Mouse (Mus musculus) megakaryocyte, embryonic 14.5 days (primary cell): ENCODE data around the gene Myt1l. TPM values are rescaled to one million over a fixed set of nuclear protein-coding genes. Genes with fewer than 3 reads are reported as not detected.

ENCODE experiments used
- H3K27me3 ChIP-seq: replicated peaks from 2 replicates; pipeline ENCODE3; 2012; ENCODE audit warnings: inconsistent platforms
- H3K36me3 ChIP-seq: replicated peaks from 2 replicates; pipeline ENCODE3; 2012; ENCODE audit warnings: low read length, inconsistent platforms, mixed read lengths
- H3K4me1 ChIP-seq: 2 replicates; pipeline ENCODE4 v1.6.1; 2012; ENCODE audit warnings: inconsistent platforms
- H3K4me3 ChIP-seq: replicated peaks from 2 replicates; pipeline ENCODE3; 2012; ENCODE audit warnings: moderate library complexity, mild to moderate bottlenecking, inconsistent platforms
- H3K9me3 ChIP-seq: 2 replicates; pipeline ENCODE4 v1.6.1; 2012; ENCODE audit warnings: inconsistent platforms
- FLI1 ChIP-seq: IDR thresholded peaks from 2 replicates; pipeline ENCODE4 v1.6.1; 2012; ENCODE audit warnings: low read length, inconsistent platforms, mixed read lengths
- GATA1 ChIP-seq: IDR thresholded peaks from 3 replicates; pipeline ENCODE4 v1.6.1; 2012; ENCODE audit warnings: mixed read lengths, low read length, inconsistent platforms, borderline replicate concordance
- polyA plus RNA-seq: library from polyadenylated mRNA; stranded (reverse); fragments of >175 nt; gene quantifications from 2 replicates; pipeline ENCODE4 v1.2.3, GENCODE M21; 2012; ENCODE audit warnings: low replicate concordance; ENCODE audit not compliant: insufficient read depth

Myt1l gene
- polyA plus RNA-seq, 1 experiment: 0.23 TPM

DNA sequence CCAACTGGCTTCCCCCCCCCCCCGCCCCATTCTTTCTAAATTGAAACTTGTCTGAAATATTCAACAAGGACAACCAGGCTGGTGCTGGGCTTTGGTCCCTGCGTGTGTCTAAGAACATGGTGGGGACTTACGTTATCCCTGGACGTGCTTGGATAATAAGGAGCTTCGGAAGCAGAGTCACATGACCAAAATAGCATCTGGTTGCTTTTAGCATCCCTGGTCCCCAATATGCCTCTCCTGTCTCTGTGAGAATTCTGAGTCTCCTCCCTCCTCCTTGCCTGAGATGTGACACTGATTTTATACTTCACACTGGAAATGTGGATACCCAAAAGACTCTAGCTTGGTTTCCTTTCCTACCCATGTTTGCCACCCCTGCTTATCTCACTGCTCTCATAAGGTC is 31.6 kb downstream of the Myt1l start:
- no peaks in the 10 kb centered on the region for H3K4me1 ChIP-seq
- H3K9me3 ChIP-seq: peaks cover 7% of the 10 kb centered on the region; the same call in 1 of the 2 replicates
- no peak for TF ChIP-seq FLI1
- TF ChIP-seq GATA1: no peak
- H3K4me3 ChIP-seq: no peak overlapping the region
- H3K36me3 ChIP-seq: no peaks in the 10 kb centered on the region
- no peaks in the 10 kb centered on the region for H3K27me3 ChIP-seq

DNA sequence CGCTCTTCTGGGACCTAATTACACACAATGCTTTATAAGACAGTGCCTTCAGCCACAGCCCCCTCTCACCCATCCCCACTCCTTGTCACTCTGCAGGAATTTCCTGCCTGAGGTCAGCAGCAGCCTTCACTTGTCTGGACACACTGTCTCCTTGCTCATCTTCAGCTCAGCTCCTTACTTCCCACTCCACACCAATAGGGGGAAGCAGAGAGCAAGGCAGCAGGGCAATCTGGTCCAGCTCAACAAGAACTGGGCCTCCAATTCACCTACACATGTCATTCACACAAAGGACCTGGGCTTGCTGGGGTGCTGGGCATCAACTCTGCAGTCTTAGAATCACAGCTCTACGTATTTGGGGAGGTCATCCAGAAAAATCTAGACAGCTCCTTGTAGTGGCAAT is 33.0 kb downstream of the Myt1l start:
- no peaks in the 10 kb centered on the region for H3K4me1 ChIP-seq
- H3K27me3 ChIP-seq: no peaks in the 10 kb centered on the region
- H3K4me3 ChIP-seq: no peak overlapping the region
- H3K36me3 ChIP-seq: no peaks in the 10 kb centered on the region
- peaks cover 7% of the 10 kb centered on the region; the same call in 1 of the 2 replicates for H3K9me3 ChIP-seq
- no peak for TF ChIP-seq FLI1
- no peak for TF ChIP-seq GATA1

DNA sequence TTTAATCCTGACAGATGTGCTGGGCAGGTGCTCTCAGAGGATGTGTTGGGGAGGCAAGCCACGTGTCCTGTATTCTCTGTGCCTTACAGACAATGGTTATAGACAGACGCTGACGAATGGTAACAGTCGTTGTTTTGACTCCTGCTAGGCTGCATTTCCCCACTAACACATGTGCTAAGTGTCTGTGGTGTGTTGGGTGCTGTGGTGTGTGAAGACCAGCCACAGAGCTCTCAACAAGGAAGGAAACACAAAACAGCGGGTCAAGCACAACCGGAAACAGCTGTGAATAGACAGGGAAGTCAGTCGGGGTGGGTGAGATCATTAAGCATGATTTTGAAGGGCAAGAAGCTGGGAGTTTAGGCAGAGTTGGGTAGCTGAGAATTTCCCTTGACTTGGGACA is 41.1 kb downstream of the Myt1l start:
- no peaks in the 10 kb centered on the region for H3K36me3 ChIP-seq
- peaks cover 3% of the 10 kb centered on the region; the same call in 1 of the 2 replicates for H3K4me1 ChIP-seq
- H3K27me3 ChIP-seq: no peaks in the 10 kb centered on the region
- H3K9me3 ChIP-seq: peaks cover 21% of the 10 kb centered on the region
- TF ChIP-seq GATA1: no peak
- no peak for TF ChIP-seq FLI1
- H3K4me3 ChIP-seq: no peak overlapping the region

DNA sequence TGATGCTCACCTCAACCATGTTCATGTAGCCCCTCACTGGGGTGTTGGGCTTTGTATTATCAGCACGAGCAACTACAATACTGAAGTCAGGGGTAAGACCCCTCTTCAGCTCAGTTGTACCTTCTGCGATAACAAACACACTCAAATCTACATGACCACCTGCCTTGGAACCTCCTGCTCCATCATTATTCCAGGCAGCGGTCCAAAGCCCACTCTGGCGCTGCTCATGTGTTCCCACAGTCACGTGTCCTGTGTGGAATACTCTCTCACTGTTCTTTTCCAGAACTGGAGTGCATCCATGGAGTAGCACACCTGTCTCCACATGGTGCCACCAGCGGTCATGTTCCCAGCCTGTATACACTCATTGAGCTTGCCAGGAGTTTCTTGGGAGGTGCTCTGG is 42.2 kb downstream of the Myt1l start:
- Histone ChIP-seq H3K9me3 (peaks cover 29% of the 10 kb centered on the region), H3K4me3 (no peak overlapping the region), H3K4me1 (peaks cover 3% of the 10 kb centered on the region; the same call in 1 of the 2 replicates), H3K27me3 (no peaks in the 10 kb centered on the region), H3K36me3 (no peaks in the 10 kb centered on the region)
- no peak for TF ChIP-seq FLI1

DNA sequence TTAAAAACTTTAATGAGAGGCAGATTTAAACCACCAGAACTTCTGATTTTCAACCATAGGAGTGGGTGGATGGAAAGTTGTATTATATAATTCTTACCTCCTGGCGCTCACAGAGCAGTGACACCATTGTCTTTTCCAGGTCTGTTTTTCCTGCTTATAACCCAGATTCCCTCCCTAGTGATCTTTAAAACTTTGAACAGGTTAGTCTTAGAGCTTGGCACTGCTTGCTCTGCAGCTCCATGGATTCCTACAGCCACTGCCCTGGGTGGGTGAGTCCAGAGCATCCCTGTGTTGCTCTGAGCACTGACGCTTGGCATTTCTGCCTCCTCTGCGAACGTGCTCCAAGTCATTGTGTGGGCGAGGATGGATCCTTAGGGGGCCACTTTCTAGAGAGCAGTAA is 43.4 kb downstream of the Myt1l start:
- TF ChIP-seq GATA1 (no peak), FLI1 (no peak)
- Histone ChIP-seq H3K36me3 (no peaks in the 10 kb centered on the region), H3K27me3 (no peaks in the 10 kb centered on the region), H3K9me3 (peaks cover 29% of the 10 kb centered on the region), H3K4me3 (no peak overlapping the region), H3K4me1 (peaks cover 3% of the 10 kb centered on the region; the same call in 1 of the 2 replicates)

DNA sequence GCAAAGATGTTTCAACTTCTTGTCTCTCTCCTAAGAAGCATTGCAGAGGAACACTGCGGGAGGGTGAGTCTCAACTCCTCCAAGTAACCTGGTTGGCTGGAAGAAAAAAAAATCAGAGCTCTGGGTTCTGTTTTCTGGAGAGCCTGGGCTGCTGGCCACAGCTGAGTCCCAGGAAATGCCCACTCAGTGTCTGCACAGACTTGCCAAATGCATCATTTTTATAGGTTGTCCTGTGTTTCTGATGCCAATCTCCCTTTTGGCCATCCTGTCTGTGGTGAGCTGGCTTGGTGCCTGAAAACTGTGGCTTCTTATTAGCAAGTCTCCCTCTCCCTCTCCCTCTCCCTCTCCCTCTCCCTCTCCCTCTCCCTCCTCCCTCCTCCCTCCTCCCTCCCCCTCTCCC is 65.6 kb downstream of the Myt1l start:
- Histone ChIP-seq H3K27me3 (no peaks in the 10 kb centered on the region), H3K9me3 (peaks cover 7% of the 10 kb centered on the region; the same call in 1 of the 2 replicates), H3K4me3 (no peak overlapping the region), H3K36me3 (no peaks in the 10 kb centered on the region), H3K4me1 (no peaks in the 10 kb centered on the region)
- TF ChIP-seq GATA1: no peak
- TF ChIP-seq FLI1: no peak

DNA sequence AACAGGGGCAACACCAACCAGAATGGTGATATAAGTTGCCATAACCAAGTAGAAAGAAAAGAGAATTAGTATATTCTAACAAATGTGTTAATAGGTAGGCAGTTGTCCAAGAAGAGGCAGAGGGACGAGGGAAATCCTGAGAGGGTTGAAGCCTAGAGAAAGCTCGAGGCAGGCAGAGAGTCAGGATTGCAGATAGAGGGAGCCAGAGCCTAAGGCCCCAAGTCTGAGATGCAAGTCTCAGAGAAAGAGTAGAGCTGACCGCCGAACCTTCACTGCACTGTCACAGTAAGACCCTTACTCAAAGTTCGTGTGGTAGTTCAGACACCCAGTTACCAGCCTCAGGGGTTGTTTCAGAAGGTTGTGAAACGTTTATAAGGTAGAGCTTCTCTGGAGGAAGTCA is 71.7 kb downstream of the Myt1l start:
- TF ChIP-seq FLI1 (no peak), GATA1 (no peak)
- Histone ChIP-seq H3K4me3 (no peak overlapping the region), H3K9me3 (peaks cover 27% of the 10 kb centered on the region), H3K27me3 (no peaks in the 10 kb centered on the region), H3K36me3 (no peaks in the 10 kb centered on the region), H3K4me1 (no peaks in the 10 kb centered on the region)

DNA sequence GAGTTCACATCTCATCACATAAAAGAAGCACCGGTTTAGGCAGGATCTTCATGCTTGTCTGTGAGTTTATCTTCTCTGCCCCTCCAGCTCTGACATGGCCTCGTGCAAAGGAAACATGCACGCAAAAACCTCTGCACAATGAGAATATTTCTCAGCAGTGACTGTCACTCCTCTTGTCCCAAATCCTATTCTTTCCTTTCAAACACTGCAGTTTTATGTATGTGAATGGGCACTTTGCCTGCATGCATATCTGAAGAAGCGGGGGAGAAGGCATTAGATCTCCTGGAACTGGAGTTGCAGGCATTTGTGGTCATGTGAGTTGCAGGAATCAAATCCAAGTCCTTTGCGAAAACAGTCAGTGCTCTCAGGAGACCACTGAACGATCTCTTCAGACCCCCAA is 73.0 kb downstream of the Myt1l start:
- H3K4me1 ChIP-seq: no peaks in the 10 kb centered on the region
- TF ChIP-seq FLI1 (no peak), GATA1 (no peak)
- no peak overlapping the region for H3K4me3 ChIP-seq
- no peaks in the 10 kb centered on the region for H3K27me3 ChIP-seq
- peaks cover 31% of the 10 kb centered on the region for H3K9me3 ChIP-seq
- H3K36me3 ChIP-seq: no peaks in the 10 kb centered on the region

DNA sequence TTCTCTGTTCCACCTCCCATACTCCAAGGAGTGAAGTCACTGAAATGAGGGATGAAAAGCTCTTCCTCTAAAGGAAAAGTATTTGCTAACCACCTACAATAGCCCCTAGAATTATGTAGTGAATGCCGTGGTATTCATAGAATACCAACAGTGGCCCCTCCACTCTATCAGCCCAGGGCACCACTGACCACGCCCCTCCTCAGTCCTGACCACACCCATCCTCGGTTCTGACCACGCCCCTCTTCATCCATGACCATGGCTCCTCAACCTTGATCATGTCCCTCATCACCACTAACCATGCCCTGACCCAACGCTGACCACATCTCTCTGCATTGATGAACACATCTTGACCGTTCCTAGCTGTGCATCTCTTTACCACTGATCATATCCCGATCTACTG is 76.5 kb downstream of the Myt1l start:
- TF ChIP-seq FLI1: no peak
- TF ChIP-seq GATA1: no peak
- Histone ChIP-seq H3K36me3 (no peaks in the 10 kb centered on the region), H3K4me1 (no peaks in the 10 kb centered on the region), H3K9me3 (peaks cover 33% of the 10 kb centered on the region), H3K27me3 (no peaks in the 10 kb centered on the region), H3K4me3 (peak overlapping the region; percentile 34)

DNA sequence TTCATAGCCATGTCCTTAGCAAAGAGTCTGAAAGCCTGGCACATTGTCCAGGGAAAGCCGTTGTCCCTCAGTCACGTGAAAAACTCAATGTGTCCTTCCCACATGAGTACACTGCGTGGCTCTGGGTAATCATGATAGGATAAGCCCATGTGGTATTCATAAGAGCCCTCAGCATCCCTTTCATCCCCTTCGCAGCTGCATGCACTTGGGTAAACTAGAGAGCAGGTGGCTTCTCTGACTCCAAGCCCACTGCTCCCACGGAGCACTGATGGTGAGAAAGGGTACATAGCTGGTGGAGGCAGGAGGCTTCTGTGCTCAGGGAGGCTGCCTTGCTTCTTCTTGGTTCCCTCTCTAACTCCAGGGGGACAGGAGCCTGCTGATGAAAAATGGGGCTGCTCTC is 76.9 kb downstream of the Myt1l start:
- H3K27me3 ChIP-seq: no peaks in the 10 kb centered on the region

DNA sequence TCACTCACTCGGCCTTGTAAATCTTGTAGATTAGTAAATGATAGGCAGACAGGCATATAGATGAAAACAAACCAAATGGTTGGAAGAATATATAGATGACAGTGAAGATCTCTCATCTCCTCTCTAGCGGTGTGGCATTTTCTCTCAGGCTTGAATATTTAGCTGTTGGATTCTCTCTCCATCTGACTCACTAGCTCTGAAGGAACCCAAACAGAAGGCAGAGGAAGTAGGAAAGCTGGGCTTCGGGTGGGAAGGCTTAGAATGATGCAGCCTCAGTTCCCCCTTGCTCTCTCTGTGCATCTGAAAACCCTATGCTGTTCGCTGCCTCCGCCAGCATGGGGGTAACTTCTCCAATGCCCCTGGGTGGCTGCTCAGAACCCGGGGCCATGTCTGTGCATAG is 78.0 kb downstream of the Myt1l start:
- H3K4me3 ChIP-seq: no peak overlapping the region
- H3K36me3 ChIP-seq: no peaks in the 10 kb centered on the region
- H3K27me3 ChIP-seq: no peaks in the 10 kb centered on the region
- H3K9me3 ChIP-seq: peaks cover 39% of the 10 kb centered on the region
- no peaks in the 10 kb centered on the region for H3K4me1 ChIP-seq
- TF ChIP-seq GATA1 (no peak), FLI1 (no peak)

More for the DNA sequence above, 76.9 kb downstream of the Myt1l start:
- TF ChIP-seq GATA1 (no peak), FLI1 (no peak)
- H3K9me3 ChIP-seq: peaks cover 36% of the 10 kb centered on the region
- no peaks in the 10 kb centered on the region for H3K4me1 ChIP-seq
- H3K36me3 ChIP-seq: no peaks in the 10 kb centered on the region
- H3K4me3 ChIP-seq: no peak overlapping the region
